Mouse (Mus musculus): ENCODE measurements around the gene Coq6.

DNA sequence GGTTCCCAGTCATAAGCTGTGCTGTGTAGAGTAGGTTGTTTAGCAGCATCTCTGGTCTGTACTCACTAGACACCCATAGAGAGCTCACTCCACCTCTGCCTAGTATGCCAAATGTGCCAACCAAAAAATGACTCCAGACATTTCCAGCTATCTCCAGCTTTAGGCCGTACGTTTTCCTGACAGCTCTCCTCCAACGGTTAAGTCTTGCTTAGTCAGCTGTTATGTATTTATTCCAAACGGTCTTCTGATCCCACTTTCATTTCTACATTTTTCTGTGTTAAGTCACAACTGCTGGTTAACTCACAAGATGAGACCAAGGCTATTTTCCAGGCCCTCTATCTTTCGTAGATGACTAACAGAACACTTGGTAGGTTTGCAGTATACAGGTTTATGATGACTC, 37.2 kb downstream of the Coq6 start:
- TF ChIP-seq CTCF (IDR thresholded peaks at IDR 0.05; ENCODE audit: low read depth), result no peak
- no peak for TF ChIP-seq EP300 (IDR thresholded peaks at IDR 0.05; ENCODE audit: low read depth)

Measured in liver, embryonic 14.5 days (tissue).